Mouse (Mus musculus): ENCODE measurements around the gene Ccnl1. TPM values are rescaled to one million over a fixed set of nuclear protein-coding genes. Genes with fewer than 3 reads are reported as not detected.

Ccnl1 gene
- polyA plus RNA-seq, 1 experiment from 2014 or later = 121 TPM

DNA sequence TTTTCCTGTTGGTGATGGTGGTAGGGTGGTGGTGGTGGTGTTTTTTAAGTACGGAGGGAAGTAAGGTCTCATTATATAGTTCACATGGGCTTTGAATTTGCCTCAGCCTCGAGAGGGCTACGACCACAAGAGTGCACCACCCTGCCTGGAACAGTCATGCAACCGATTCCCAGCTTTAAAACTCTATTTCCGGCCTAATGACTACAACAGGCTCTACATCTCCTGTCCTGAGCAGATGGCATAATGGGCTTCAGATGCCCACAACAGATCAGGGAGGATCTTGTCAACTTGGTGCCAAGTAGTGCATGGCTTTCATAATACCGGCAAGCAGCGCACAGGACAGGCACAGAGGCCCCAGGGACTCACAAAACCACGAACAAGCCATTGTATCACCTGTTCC is 27.4 kb downstream of the Ccnl1 start:
- Histone ChIP-seq H3K9ac (ENCODE audit: low read depth, low read length) (no peak overlapping the region), H3K9me3 (ENCODE audit: control insufficient read depth, low read length) (no peaks in the 10 kb centered on the region), H3K36me3 (ENCODE audit: control insufficient read depth, insufficient read depth, low read length) (no peaks in the 10 kb centered on the region), H3K27me3 (ENCODE audit: control insufficient read depth, insufficient read depth, low read length) (peaks cover 2% of the 10 kb centered on the region; the same call in 1 of the 2 replicates), H3K27ac (ENCODE audit: low read depth, low read length) (no peak overlapping the region), H3K4me3 (ENCODE audit: low read depth, low read length) (no peak overlapping the region), H3K4me1 (replicated peaks; ENCODE audit: control insufficient read depth, insufficient read depth, low read length) (no peaks in the 10 kb centered on the region; the same call in 1 of the 2 replicates), H3K4me2 (replicated peaks; ENCODE audit: low read depth, low read length) (no peak overlapping the region)
- WGBS = 67% methylated on average over 8 of the region's 8 CpGs
- ATAC-seq (ENCODE audit: low FRiP score) (no peak), DNase-seq (ENCODE audit: low spot score) (no peak)

DNA sequence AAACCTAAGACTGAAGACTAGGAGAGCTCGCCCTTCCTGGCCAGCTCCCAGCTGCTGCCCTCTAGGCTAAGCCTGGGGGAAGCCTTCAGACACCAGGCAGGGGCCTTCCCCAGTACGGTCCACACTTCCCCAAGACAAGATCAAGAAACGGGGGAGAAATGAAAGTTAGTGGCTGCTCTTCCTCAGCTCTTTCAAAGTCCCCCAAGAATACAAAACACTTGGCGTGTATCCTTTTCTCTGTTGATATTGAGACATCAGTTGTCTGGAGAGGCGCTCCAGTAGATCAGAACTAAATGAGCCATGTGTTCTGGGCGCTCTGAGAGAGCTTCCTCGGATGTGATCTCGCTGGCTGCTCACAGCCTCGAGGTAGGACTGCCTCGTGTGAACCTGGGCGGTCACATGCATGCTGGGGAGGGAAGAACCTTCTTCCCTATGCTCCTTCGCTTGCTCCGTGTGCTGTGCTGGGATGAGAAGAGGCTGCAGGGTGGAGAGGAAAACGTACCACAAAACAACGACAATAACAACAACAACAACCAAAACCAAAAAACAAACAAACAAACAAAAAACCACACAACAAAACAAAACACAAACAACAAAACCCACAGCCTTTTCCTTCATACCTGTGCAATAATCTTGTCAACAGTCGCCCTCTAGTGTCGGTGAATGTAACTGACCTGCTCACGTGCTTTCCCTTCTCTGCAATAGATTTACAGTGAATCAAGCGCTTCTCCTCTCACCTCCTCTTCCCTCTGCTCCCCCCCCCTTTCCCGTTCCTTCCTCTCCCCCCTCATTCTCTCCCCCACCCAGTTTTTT is 28.0 kb downstream of the Ccnl1 start:
- no peaks in the 10 kb centered on the region; the same call in 1 of the 2 replicates for H3K4me1 ChIP-seq (replicated peaks; ENCODE audit: control insufficient read depth, insufficient read depth, low read length)
- H3K27me3 ChIP-seq (ENCODE audit: control insufficient read depth, insufficient read depth, low read length) = peaks cover 2% of the 10 kb centered on the region; the same call in 1 of the 2 replicates
- no peak overlapping the region for H3K4me3 ChIP-seq (ENCODE audit: low read depth, low read length)
- DNase-seq (ENCODE audit: low spot score) (peak; percentile 83), ATAC-seq (ENCODE audit: low FRiP score) (peak; percentile 71)
- H3K4me2 ChIP-seq (replicated peaks; ENCODE audit: low read depth, low read length) = peak overlapping the region; percentile 4; the same call in 1 of the 2 replicates
- WGBS = 25% methylated on average over 20 of the region's 20 CpGs
- no peaks in the 10 kb centered on the region for H3K9me3 ChIP-seq (ENCODE audit: control insufficient read depth, low read length)
- no peaks in the 10 kb centered on the region for H3K36me3 ChIP-seq (ENCODE audit: control insufficient read depth, insufficient read depth, low read length)
- H3K9ac ChIP-seq (ENCODE audit: low read depth, low read length) = no peak overlapping the region
- 0 out of 2 replicates have a peak overlapping the region, but pooled peaks have one; percentile 4 for H3K27ac ChIP-seq (ENCODE audit: low read depth, low read length)

DNA sequence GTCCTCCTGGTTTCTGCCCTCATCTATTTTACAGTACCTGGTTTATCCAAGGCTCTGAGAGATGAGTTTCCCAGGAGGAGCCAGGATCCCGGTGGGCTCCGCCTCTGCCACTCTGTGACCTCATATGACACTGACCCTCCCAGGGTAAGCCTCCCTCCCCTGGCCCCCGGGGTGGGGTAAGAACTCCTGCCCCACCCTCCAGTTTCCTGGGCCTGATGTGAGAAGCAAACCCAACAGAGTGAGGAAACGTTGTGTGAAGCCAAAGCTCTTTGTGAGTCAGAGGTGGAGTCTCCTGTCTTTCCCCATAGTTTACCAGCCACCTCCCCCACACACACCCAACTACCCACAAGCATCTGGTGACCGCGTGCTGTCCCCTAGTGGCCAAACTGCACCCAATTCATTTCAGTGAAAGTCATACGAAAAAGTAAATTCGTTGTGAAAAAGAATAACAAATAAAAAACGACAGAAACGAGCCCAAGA is 28.7 kb downstream of the Ccnl1 start:
- peak overlapping the region; percentile 38 for H3K27ac ChIP-seq (ENCODE audit: low read depth, low read length)
- H3K36me3 ChIP-seq (ENCODE audit: control insufficient read depth, insufficient read depth, low read length) = no peaks in the 10 kb centered on the region
- under 1% methylated on average over 10 of the region's 10 CpGs for WGBS
- no peak overlapping the region for H3K4me3 ChIP-seq (ENCODE audit: low read depth, low read length)
- peaks cover 2% of the 10 kb centered on the region; the same call in 1 of the 2 replicates for H3K27me3 ChIP-seq (ENCODE audit: control insufficient read depth, insufficient read depth, low read length)
- H3K4me2 ChIP-seq (replicated peaks; ENCODE audit: low read depth, low read length) = peak overlapping the region; percentile 36
- no peaks in the 10 kb centered on the region; the same call in 1 of the 2 replicates for H3K4me1 ChIP-seq (replicated peaks; ENCODE audit: control insufficient read depth, insufficient read depth, low read length)
- H3K9me3 ChIP-seq (ENCODE audit: control insufficient read depth, low read length) = no peaks in the 10 kb centered on the region
- H3K9ac ChIP-seq (ENCODE audit: low read depth, low read length) = peak overlapping the region; percentile 38; the same call in 1 of the 2 replicates
- peak; percentile 83 for DNase-seq (ENCODE audit: low spot score)
- peak; percentile 85 for ATAC-seq (ENCODE audit: low FRiP score)

DNA sequence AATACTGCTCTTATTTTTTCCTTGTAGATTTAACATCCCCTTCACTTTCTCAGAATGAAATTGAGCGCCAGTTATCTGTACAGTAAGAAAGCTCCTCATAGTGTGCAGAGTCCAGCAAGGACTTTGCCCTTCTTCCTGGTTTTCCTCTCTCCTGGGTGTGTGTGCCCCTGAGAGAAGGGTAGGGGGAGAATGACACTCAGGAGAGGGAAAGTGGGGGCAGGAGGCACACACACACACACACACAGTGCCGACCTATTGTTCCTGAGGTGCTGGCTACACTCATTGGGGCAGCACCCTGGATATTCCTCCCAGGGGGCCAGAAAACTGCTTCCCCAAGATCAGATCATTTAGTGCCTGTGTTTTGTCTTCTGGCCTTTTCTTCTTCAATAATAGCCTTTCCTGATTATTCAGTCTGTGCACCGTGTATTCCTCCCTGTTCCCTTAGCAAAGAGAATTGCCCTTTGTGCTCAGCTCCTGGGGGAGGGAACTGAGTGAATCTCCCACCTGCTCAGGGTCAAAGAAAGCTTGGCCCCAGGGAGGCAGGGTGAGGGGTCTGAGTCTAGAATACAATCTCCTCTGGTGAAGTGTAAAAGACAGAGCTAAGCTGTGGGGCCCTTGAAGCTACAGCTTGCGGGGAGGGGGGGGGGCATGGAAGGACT is 29.3 kb downstream of the Ccnl1 start:
- WGBS = 26% methylated on average over 4 of the region's 4 CpGs
- H3K4me1 ChIP-seq (replicated peaks; ENCODE audit: control insufficient read depth, insufficient read depth, low read length) = no peaks in the 10 kb centered on the region; the same call in 1 of the 2 replicates
- DNase-seq (ENCODE audit: low spot score) (peak; percentile 68), ATAC-seq (ENCODE audit: low FRiP score) (peak; percentile 75)
- no peaks in the 10 kb centered on the region for H3K36me3 ChIP-seq (ENCODE audit: control insufficient read depth, insufficient read depth, low read length)
- no peaks in the 10 kb centered on the region for H3K9me3 ChIP-seq (ENCODE audit: control insufficient read depth, low read length)
- peaks cover 2% of the 10 kb centered on the region; the same call in 1 of the 2 replicates for H3K27me3 ChIP-seq (ENCODE audit: control insufficient read depth, insufficient read depth, low read length)
- H3K4me2 ChIP-seq (replicated peaks; ENCODE audit: low read depth, low read length) = peak overlapping the region; percentile 36; the same call in 1 of the 2 replicates
- H3K9ac ChIP-seq (ENCODE audit: low read depth, low read length) = 0 out of 2 replicates have a peak overlapping the region, but pooled peaks have one; percentile 38
- H3K4me3 ChIP-seq (ENCODE audit: low read depth, low read length) = no peak overlapping the region
- peak overlapping the region; percentile 38 for H3K27ac ChIP-seq (ENCODE audit: low read depth, low read length)

DNA sequence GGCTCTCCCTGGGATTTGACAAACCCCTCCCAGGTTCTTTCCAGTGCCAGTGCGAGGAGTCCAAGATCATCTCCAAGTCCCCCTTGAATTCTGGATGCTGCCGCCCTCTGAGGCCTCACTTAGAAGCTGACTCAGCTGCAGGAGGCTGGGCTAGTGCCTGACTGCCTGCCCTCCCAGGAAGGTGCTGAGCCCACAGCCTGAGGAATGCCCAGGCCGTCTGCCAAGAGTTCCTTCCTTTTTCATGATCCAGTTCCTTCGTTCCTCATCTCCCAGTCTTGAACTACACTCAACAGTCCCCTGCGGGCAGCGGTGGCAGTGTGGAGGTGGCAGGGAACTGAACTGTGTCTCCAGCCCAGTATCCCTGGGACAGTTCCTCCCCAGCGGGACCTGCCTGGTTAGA is 30.4 kb downstream of the Ccnl1 start:
- H3K4me3 ChIP-seq (ENCODE audit: low read depth, low read length) = no peak overlapping the region
- H3K27me3 ChIP-seq (ENCODE audit: control insufficient read depth, insufficient read depth, low read length) = peaks cover 2% of the 10 kb centered on the region; the same call in 1 of the 2 replicates
- no peak overlapping the region for H3K9ac ChIP-seq (ENCODE audit: low read depth, low read length)
- no peak overlapping the region for H3K27ac ChIP-seq (ENCODE audit: low read depth, low read length)
- H3K4me1 ChIP-seq (replicated peaks; ENCODE audit: control insufficient read depth, insufficient read depth, low read length) = no peaks in the 10 kb centered on the region; the same call in 1 of the 2 replicates
- H3K36me3 ChIP-seq (ENCODE audit: control insufficient read depth, insufficient read depth, low read length) = no peaks in the 10 kb centered on the region
- DNase-seq (ENCODE audit: low spot score) = no peak
- ATAC-seq (ENCODE audit: low FRiP score) = no peak
- H3K4me2 ChIP-seq (replicated peaks; ENCODE audit: low read depth, low read length) = no peak overlapping the region
- 62% methylated on average over 7 of the region's 7 CpGs for WGBS
- no peaks in the 10 kb centered on the region for H3K9me3 ChIP-seq (ENCODE audit: control insufficient read depth, low read length)

DNA sequence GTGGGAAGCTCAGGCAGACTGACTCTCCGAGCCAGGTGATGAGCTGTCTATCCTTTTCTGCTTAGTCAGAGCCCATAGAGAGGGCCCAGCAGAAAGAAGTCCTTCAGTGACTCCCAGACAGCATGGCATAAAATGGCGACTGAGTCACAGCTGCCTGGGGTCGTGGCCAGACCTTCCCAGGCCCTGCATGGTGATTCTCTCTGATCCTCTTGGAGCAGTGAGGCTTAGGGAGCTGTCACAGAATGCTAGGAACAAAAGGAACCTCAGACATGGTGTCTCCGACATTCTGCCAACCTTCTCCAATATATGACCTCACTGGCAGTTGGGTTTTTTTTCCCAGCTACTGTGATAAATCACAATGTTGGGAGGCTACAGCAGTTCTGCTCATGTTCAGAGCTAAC is 30.9 kb downstream of the Ccnl1 start:
- H3K9ac ChIP-seq (ENCODE audit: low read depth, low read length) = no peak overlapping the region
- H3K4me3 ChIP-seq (ENCODE audit: low read depth, low read length) = no peak overlapping the region
- no peak overlapping the region for H3K27ac ChIP-seq (ENCODE audit: low read depth, low read length)
- H3K4me1 ChIP-seq (replicated peaks; ENCODE audit: control insufficient read depth, insufficient read depth, low read length) = no peaks in the 10 kb centered on the region; the same call in 1 of the 2 replicates
- H3K4me2 ChIP-seq (replicated peaks; ENCODE audit: low read depth, low read length) = no peak overlapping the region
- H3K27me3 ChIP-seq (ENCODE audit: control insufficient read depth, insufficient read depth, low read length) = peaks cover 2% of the 10 kb centered on the region; the same call in 1 of the 2 replicates
- ATAC-seq (ENCODE audit: low FRiP score) = no peak
- no peaks in the 10 kb centered on the region for H3K36me3 ChIP-seq (ENCODE audit: control insufficient read depth, insufficient read depth, low read length)
- WGBS = 79% methylated on average over 4 of the region's 4 CpGs
- no peaks in the 10 kb centered on the region for H3K9me3 ChIP-seq (ENCODE audit: control insufficient read depth, low read length)
- DNase-seq (ENCODE audit: low spot score) = no peak

DNA sequence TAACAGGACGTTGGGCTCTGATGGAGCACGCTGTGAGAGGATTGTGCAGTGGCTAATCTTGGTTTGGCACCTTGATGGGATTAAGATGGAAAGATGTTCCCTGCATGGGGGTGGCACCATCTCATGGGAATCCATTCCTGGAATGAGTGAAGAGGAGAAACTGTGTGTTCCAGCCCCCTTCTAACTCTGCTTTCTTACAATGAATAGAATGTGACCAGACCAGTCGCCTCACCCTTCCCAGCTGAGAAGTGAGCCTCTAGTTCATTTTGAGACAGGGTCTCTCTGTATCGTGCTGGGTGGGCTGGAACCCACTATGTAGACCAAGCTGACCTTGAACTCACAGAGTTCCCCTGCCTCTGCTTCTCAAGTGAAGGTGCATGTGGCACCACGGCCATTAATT is 31.6 kb downstream of the Ccnl1 start:
- H3K4me1 ChIP-seq (replicated peaks; ENCODE audit: control insufficient read depth, insufficient read depth, low read length) = no peaks in the 10 kb centered on the region; the same call in 1 of the 2 replicates
- no peak overlapping the region for H3K4me2 ChIP-seq (replicated peaks; ENCODE audit: low read depth, low read length)
- H3K27ac ChIP-seq (ENCODE audit: low read depth, low read length) = no peak overlapping the region
- no peak overlapping the region for H3K4me3 ChIP-seq (ENCODE audit: low read depth, low read length)
- 88% methylated on average over 5 of the region's 5 CpGs for whole genome bisulfite sequencing
- no peak overlapping the region for H3K9ac ChIP-seq (ENCODE audit: low read depth, low read length)
- DNase-seq (ENCODE audit: low spot score) (no peak), ATAC-seq (ENCODE audit: low FRiP score) (no peak)
- peaks cover 2% of the 10 kb centered on the region; the same call in 1 of the 2 replicates for H3K27me3 ChIP-seq (ENCODE audit: control insufficient read depth, insufficient read depth, low read length)
- no peaks in the 10 kb centered on the region for H3K36me3 ChIP-seq (ENCODE audit: control insufficient read depth, insufficient read depth, low read length)
- no peaks in the 10 kb centered on the region for H3K9me3 ChIP-seq (ENCODE audit: control insufficient read depth, low read length)

DNA sequence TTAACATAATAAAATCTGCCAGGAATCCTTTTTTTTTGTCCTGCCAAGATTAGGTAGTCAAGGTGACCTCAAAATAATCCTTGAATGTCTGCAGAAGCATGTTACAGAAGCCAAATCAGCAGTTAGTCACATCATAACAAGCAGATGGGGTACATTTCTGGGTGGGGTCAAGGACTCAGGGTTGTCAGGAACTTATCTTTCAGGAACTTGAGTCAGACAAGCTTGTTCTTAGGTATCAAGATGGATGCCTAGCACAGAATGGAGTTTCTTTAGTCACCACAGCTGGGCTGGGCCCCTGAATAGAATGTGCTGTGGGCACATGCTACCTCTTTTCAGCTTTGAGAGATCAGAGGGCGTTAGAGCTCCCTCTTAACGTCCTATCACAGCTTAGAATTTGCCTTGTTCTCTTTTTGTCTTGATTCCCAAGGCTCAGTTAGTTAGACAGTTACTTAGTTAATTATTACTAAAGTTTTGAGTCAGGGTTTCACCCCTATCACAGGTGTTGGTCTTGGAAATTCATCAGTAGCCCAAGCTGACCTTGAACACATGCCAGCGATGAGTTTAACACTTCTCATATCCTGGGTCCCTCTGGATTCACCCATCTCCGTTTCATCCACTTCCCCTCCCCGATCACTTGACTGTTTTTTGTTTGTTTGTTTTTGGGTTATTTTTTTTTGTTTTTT is 32.9 kb downstream of the Ccnl1 start:
- Histone ChIP-seq H3K9me3 (ENCODE audit: control insufficient read depth, low read length) (no peaks in the 10 kb centered on the region), H3K4me2 (replicated peaks; ENCODE audit: low read depth, low read length) (no peak overlapping the region), H3K4me3 (ENCODE audit: low read depth, low read length) (no peak overlapping the region), H3K36me3 (ENCODE audit: control insufficient read depth, insufficient read depth, low read length) (no peaks in the 10 kb centered on the region), H3K9ac (ENCODE audit: low read depth, low read length) (no peak overlapping the region), H3K27ac (ENCODE audit: low read depth, low read length) (no peak overlapping the region), H3K27me3 (ENCODE audit: control insufficient read depth, insufficient read depth, low read length) (peaks cover 2% of the 10 kb centered on the region; the same call in 1 of the 2 replicates), H3K4me1 (replicated peaks; ENCODE audit: control insufficient read depth, insufficient read depth, low read length) (no peaks in the 10 kb centered on the region; the same call in 1 of the 2 replicates)
- WGBS = 82% methylated on average over 5 of the region's 5 CpGs
- ATAC-seq (ENCODE audit: low FRiP score) (no peak), DNase-seq (ENCODE audit: low spot score) (no peak)
